21 mouse cellular contexts compared by ENCODE assay signal in genomic region chr14:121985477-121985876, GRCm38 (mm10). TPM values are rescaled to one million over a fixed set of nuclear protein-coding genes. Genes with fewer than 3 reads are reported as not detected.
DNase-seq lines count a peak whose midpoint lies in the region; ATAC-seq and TF ChIP-seq lines count a peak whose summit lies in the region.
"Had no signal": no experiment of that assay in that cellular context is flagged by ENCODE, and none has a peak within 500 bp of the region (broad histone marks: within the 10 kb centered on the region; RNA-seq: fewer than 3 reads in every experiment).

No protein-coding gene starts in this region.

- peak; percentile 4 for DNase-seq in liver, embryonic 11.5 days (ENCODE audit: low spot score)
- DNase-seq in MEL-GATA-1-ER (ENCODE audit: extremely low read depth, low read depth) = peak; percentile 82
- no peak for DNase-seq in gastrocnemius, adult 2 months
- no peak for DNase-seq in kidney, postnatal 36 days
- DNase-seq in right cerebral cortex, postnatal 14 days = no peak
- DNase-seq: cerebellum, adult 11 months; gastrocnemius, postnatal 36 days; kidney, adult 8-10 months; thymus, postnatal 14 days had no signal

- H3K4me2 ChIP-seq in liver, embryonic 11.5 days = no peak overlapping the region
- no peak overlapping the region for H3K4me2 ChIP-seq in liver, embryonic 12.5 days
- H3K4me2 ChIP-seq: embryonic facial prominence, embryonic 12.5 days; limb, embryonic 15.5 days; stomach, embryonic 15.5 days had no signal

- 40% methylated on average over 3 of the region's 3 CpGs for WGBS in liver, embryonic 11.5 days
- 30% methylated on average over 3 of the region's 3 CpGs for WGBS in liver, embryonic 12.5 days (ENCODE audit: insufficient replicate concordance)

- no peak overlapping the region for H3K27ac ChIP-seq in liver, embryonic 11.5 days (ENCODE audit: low read depth, low read length)
- H3K27ac ChIP-seq in liver, embryonic 12.5 days = no peak overlapping the region
- H3K27ac ChIP-seq in gastrocnemius, adult 2 months = no peak overlapping the region
- H3K27ac ChIP-seq: embryonic facial prominence, embryonic 12.5 days; limb, embryonic 15.5 days; stomach, embryonic 15.5 days had no signal

- no peak overlapping the region for H3K9ac ChIP-seq in liver, embryonic 11.5 days (ENCODE audit: low read depth, low read length)
- H3K9ac ChIP-seq in liver, embryonic 12.5 days = no peak overlapping the region
- H3K9ac ChIP-seq: embryonic facial prominence, embryonic 12.5 days; limb, embryonic 15.5 days; stomach, embryonic 15.5 days had no signal

- H3K4me3 ChIP-seq in liver, embryonic 11.5 days (ENCODE audit: low read depth, low read length) = no peak overlapping the region
- H3K4me3 ChIP-seq in liver, embryonic 12.5 days = no peak overlapping the region
- no peak overlapping the region for H3K4me3 ChIP-seq in gastrocnemius, adult 2 months
- H3K4me3 ChIP-seq: embryonic facial prominence, embryonic 12.5 days; limb, embryonic 15.5 days; stomach, embryonic 15.5 days had no signal

- intact Hi-C loops in gastrocnemius, adult 2 months (cut with DNase I) = no loop called here

- H3K9me3 ChIP-seq in liver, embryonic 11.5 days (ENCODE audit: control insufficient read depth, low read length) = no peaks in the 10 kb centered on the region
- no peaks in the 10 kb centered on the region for H3K9me3 ChIP-seq in liver, embryonic 12.5 days (replicated peaks)
- H3K9me3 ChIP-seq: embryonic facial prominence, embryonic 12.5 days; limb, embryonic 15.5 days; stomach, embryonic 15.5 days had no signal

- TF ChIP-seq CTCF in gastrocnemius, adult 2 months (IDR thresholded peaks at IDR 0.05) = no peak

- H3K4me1 ChIP-seq in liver, embryonic 11.5 days (replicated peaks; ENCODE audit: control insufficient read depth, insufficient read depth, low read length) = peaks cover 15% of the 10 kb centered on the region
- peaks cover 31% of the 10 kb centered on the region for H3K4me1 ChIP-seq in liver, embryonic 12.5 days
- H3K4me1 ChIP-seq: embryonic facial prominence, embryonic 12.5 days; limb, embryonic 15.5 days had no signal

- H3K36me3 ChIP-seq in liver, embryonic 11.5 days (ENCODE audit: control insufficient read depth, insufficient read depth, low read length) = no peaks in the 10 kb centered on the region
- no peaks in the 10 kb centered on the region for H3K36me3 ChIP-seq in liver, embryonic 12.5 days
- H3K36me3 ChIP-seq: embryonic facial prominence, embryonic 12.5 days; limb, embryonic 15.5 days; stomach, embryonic 15.5 days had no signal

- H3K27me3 ChIP-seq in liver, embryonic 11.5 days (replicated peaks; ENCODE audit: control insufficient read depth, insufficient read depth, low read length) = no peaks in the 10 kb centered on the region
- H3K27me3 ChIP-seq in liver, embryonic 12.5 days (replicated peaks) = no peaks in the 10 kb centered on the region
- H3K27me3 ChIP-seq: embryonic facial prominence, embryonic 12.5 days; limb, embryonic 15.5 days; stomach, embryonic 15.5 days had no signal

- no peak for ATAC-seq in liver, embryonic 11.5 days (replicated peaks; ENCODE audit: low FRiP score)
- ATAC-seq in liver, embryonic 12.5 days = no peak
- peak; percentile 87 for ATAC-seq in granulocyte monocyte progenitor cell, adult 5-6 weeks (replicated peaks; ENCODE audit: poor library complexity, severe bottlenecking)
- peak; percentile 58 for ATAC-seq in neutrophil, adult 5-6 weeks (ENCODE audit: extremely low read depth, insufficient number of reproducible peaks, low FRiP score, poor library complexity, severe bottlenecking)
- ATAC-seq: hindbrain, embryonic 16.5 days had no signal

RNA-seq across cellular contexts. Expression of gene Gpr183, which starts 20.5 kb away (rescaled TPM):
- 3.2 and 3.9 TPM in 2 replicates for polyA plus RNA-seq in liver, embryonic 11.5 days (2014; fragmentation: Nextera tagmentation; extraction: Ambion mirVana)
- 1.8 and 2.1 TPM in 2 replicates for polyA plus RNA-seq in liver, embryonic 12.5 days (2016; fragmentation: Nextera tagmentation; extraction: Ambion mirVana)
- total RNA-seq in granulocyte monocyte progenitor cell, adult 5-6 weeks (2014; fragmentation: Nextera tagmentation) = 3.2 and 3.3 TPM in 2 replicates
- total RNA-seq in granulocyte monocyte progenitor cell, adult 5-6 weeks (2017) = 3.4 and 3.7 TPM in 2 replicates
- 73.9 and 74.6 TPM in 2 replicates for total RNA-seq in neutrophil, adult 5-6 weeks (2017)
- total RNA-seq in gastrocnemius, adult 2 months (2021) = under 1 TPM; 0.17 to 0.41 TPM

RNA-seq across cellular contexts. Expression of gene Timm8a2, which starts 49.0 kb away (rescaled TPM):
- not detected in 2 replicates for polyA plus RNA-seq in liver, embryonic 11.5 days (2014; fragmentation: Nextera tagmentation; extraction: Ambion mirVana)
- not detected in 2 replicates for polyA plus RNA-seq in liver, embryonic 12.5 days (2016; fragmentation: Nextera tagmentation; extraction: Ambion mirVana)
- not detected in 2 replicates for total RNA-seq in granulocyte monocyte progenitor cell, adult 5-6 weeks (2014; fragmentation: Nextera tagmentation)
- total RNA-seq in granulocyte monocyte progenitor cell, adult 5-6 weeks (2017) = not detected in 2 replicates
- 1.2 and 2.7 TPM in 2 replicates for total RNA-seq in neutrophil, adult 5-6 weeks (2017)
- total RNA-seq in gastrocnemius, adult 2 months (2021) = not detected
- total RNA-seq: adrenal gland, postnatal 4 days; gastrocnemius, postnatal 36 days; layer of hippocampus, adult 18-20 months had no signal
- polyA plus RNA-seq: embryonic facial prominence, embryonic 12.5 days; heart, postnatal 0 days; hindbrain, embryonic 16.5 days; limb, embryonic 15.5 days; neural tube, embryonic 14.5 days; small intestine, adult 2 months; stomach, embryonic 15.5 days had no signal

Comparison
In these comparisons a context has a peak if more than half of its experiments do, and no peak if none do; other contexts are left out.
1. ATAC-seq: peak in granulocyte monocyte progenitor cell, adult 5-6 weeks (single experiment) and neutrophil, adult 5-6 weeks (single experiment); none in liver, embryonic 11.5 days (single experiment) and liver, embryonic 12.5 days (single experiment).
2. DNase-seq: peak in liver, embryonic 11.5 days (single experiment) and MEL-GATA-1-ER (single experiment); none in gastrocnemius, adult 2 months (single experiment), kidney, postnatal 36 days (0 of 2) and right cerebral cortex, postnatal 14 days (single experiment).
3. RNA of gene Gpr183, which starts 20.5 kb away (total RNA-seq): 73.9 to 74.6 TPM in neutrophil, adult 5-6 weeks; 3.2 to 3.7 TPM in granulocyte monocyte progenitor cell, adult 5-6 weeks and 0.17 to 0.41 TPM in gastrocnemius, adult 2 months; every median in the first group is over 10 times any median in the second.